Mouse (Mus musculus) spleen, embryonic (tissue): ENCODE measurements around the gene Arl9.
"Not testable (repeated sequence)": the region's sequence is repeated elsewhere in the genome, so short reads cannot be mapped to it uniquely, and the experiment has no call there.

Source experiments
- CTCF ChIA-PET: fragments of 350-600 bp; sonication (Branson Sonifier 250); formaldehyde crosslinking; loops from one replicate; lab custom pipeline; 2022; lab: Charles Lee

Arl9 gene

DNA sequence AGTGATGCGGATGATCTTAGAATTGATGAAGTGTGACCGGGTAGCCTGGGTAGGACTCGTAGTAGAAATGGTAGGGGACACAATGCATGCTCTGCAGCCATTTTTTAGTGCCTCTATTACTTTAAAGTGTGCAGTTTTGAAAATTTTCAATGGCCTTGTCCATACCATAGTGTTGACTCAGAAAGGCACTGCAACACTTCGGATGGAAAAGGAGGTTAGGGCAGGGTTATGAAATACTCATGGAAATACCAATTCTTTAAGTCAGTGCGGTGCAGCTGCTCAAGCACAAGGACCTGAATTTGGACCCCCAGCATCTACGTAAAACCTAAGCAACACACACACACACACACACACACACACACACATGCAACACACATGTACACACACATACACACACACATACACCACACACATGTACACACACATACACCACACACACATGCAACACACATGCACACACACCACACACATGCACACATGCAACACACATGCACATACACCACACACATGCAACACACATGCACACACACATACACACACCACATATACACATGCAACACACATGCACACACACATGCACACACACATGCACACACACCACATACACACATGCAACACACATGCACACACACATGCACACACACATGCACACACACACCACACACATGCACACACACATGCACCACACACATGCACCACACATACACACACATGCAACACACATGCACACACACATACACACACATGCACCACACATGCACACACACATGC is at the start of gene Arl9:
Gene Arl9, plus strand, starts transcription at position 5 of the 771 bp plus-strand sequence.
- CTCF ChIA-PET, result no interaction called here

DNA sequence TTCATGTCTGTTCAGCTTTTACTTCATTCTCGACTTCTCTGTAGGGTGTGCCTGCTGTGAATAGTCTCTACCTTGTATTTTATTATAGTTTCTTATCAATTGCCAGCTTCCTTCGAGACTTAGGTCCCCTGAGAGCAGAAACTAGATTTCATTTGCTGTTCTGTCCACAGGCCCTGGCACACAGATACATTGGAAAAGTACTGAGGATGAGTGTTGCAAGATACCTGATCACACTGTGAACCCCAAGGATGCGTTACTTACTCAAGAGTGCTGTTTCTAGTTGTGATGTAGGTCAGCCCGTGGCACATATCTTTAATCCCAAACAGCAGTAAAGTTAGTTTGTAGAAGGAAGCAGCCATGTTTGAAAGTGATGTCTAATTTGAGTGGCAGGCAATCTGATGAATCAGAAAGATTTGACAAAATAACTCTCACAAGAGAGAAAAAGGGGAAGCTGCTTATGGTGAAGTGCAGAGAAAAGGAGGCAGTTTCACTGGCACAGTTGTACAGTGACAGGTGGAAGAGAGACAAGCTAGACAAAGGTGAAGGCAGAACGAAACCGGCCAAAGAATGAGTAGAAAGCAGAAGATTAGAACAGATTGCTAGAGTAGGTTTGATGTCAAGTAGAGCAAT is 49.5 kb upstream of the Arl9 start:
- CTCF ChIA-PET, result interaction anchor here (0.5 to 1.2 kb wide), 2 partner anchors 17 to 19 kb away, joined by 3 read pairs; no protein-coding TSS in a partner anchor

DNA sequence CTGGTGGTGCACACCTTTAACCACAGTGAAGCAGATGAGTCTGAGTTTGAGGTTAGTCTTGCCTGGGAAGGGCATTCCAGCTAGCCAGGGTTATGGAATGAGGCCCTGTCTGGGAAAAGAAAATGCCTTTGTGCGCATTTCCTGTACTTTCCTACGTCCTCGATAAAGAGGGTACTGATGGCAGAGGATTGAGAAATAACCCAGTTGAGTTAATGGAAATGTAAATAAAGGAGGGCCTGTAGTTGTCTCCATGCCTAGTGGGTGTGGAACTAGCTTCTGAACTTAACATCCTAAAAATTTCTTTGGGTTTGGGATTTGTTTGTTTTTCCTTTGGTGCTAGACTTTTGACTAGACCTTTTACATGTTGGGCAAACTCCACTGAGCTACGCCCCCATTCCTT is 48.4 kb upstream of the Arl9 start:
- CTCF ChIA-PET, result interaction anchor here (1.2 kb wide), 1 partner anchor 18 kb away, joined by 3 read pairs; no protein-coding TSS in a partner anchor

DNA sequence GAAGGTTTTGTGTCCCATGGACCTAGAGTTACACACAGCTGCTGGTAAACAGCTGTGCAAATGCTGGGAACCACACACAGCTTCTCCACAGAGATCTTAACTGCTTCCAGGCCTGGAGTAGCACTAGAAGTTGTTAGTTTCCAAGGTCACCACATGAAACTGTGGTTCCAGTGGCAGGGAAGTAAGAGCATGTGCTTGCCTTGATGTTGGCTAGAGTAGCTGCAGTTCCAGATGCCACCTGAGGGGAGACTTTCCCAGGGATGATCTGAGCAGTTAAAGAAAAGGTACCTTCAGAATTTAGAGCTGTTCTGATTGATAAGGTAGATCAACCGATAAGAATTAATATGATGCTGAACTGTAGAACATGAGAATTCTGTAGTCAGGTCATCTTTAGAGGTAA is 45.9 kb upstream of the Arl9 start:
- CTCF ChIA-PET, result no interaction called here

DNA sequence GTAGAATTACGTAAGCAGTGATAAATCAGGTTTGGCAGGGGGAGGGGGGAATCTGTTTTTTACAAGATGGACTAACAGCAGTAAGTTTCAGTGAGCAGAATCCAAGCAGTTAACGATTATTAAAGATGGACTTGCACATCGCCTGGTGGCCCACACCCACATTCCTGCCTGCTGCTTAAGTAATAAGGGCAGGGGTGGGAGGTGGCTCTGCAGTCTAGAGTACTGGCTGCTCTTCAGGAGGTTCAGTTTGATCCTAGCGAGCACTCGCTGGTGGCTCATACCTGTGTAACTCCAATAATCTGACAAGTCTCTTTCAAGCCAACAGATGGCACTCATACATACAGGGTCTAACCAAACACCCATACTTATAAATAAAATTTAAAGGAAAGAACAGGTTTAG is 44.3 kb upstream of the Arl9 start:
- CTCF ChIA-PET, result no interaction called here

DNA sequence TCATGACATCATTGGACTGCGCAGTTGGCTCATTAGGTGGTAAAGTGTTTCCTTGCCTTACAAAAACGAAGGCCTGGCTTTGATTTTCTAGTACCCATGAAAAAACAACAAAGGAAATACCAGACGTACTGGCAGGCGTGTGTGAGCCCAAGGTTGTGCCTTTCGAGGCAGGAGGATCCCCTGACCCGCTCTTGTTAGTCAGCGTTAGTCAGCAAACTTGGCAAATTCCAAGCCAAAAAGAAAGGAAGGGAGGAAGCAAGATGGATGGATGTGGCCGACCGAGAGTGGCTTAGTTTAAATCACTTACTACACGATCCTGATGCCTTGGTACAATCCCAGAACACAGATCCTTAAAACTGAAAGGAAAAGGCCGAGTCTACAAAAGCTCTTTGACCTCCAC is 41.3 kb upstream of the Arl9 start:
- CTCF ChIA-PET, result interaction anchor here (0.6 kb wide), 1 partner anchor 14 kb away, joined by 3 read pairs; no protein-coding TSS in a partner anchor

DNA sequence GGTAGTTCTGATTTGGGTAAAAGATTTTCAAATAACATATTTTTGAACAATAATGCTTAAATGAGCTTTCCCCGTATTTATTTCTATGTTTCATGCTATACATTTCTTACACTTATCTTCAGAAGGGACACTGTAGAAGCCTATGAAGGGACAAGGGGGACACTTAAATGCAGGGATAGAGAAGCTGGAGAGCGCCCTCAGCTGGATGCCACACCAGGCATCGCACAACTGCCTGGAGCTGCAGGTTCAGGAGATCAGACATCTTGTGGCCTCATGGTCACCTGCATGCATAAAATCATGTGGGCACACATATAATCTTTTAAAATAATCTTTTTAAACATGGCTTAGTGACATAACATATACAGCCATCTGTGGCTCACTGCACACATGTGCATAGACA is 39.2 kb upstream of the Arl9 start:
- CTCF ChIA-PET, result interaction anchor here (0.7 kb wide), 1 partner anchor 216 kb away, joined by 8 read pairs; no protein-coding TSS in a partner anchor

DNA sequence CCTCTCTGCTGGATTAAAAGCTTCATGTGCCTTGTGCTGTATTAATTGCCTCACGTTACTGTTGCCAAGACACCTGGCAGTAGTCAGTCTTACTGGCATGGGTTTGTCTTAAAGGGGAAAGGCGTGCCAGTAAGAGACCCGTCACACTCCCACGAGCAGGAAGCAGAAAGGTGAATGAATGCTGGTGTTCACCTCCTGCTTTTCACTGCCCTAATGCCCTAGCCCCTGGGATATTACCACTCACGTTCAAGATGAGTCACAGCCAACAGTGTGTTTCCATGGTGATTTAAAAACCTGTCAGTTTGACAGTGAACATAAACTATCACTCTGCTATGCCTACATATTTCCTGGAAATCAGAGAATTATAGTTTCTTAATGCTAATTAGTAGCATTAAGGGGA is 34.6 kb upstream of the Arl9 start:
- CTCF ChIA-PET, result no interaction called here

DNA sequence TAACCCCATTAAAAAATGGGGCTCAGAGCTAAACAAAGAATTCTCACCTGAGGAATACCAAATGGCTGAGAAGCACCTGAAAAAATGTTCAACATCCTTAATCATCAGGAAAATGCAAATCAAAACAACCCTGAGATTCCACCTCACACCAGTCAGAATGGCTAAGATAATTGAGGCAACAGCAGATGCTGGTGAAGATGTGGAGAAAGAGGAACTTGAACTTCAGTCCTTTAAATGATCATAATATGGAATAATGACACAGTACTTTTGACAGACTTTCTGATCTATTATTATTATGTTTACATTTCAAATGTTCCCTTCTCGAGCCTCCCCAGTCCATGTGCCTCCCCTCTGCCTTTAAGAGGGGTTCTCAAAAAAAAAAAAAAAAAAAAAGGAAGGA is 32.7 kb upstream of the Arl9 start:
- CTCF ChIA-PET, result not testable (repeated sequence)

DNA sequence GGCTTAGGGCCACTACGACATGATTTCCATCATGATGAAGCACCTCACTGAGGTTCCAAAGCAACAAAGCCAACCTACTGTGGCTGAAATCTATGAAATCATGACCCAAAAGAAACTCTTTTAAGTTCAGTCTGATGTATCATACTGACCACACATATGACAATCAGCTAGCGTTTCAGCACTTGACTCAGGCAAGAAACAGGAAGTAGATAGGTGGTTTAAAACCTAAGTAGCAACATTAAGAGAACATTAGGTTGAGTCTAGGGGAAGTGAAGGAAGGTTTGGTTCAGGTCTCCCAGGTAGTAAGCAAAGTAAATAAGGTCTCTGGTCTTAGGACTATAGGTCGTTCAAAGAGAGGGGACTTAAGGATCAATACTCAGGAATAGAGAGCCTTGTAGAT is 30.4 kb upstream of the Arl9 start:
- CTCF ChIA-PET, result interaction anchor here (0.9 kb wide), 1 partner anchor 19 kb away, joined by 3 read pairs; no protein-coding TSS in a partner anchor

DNA sequence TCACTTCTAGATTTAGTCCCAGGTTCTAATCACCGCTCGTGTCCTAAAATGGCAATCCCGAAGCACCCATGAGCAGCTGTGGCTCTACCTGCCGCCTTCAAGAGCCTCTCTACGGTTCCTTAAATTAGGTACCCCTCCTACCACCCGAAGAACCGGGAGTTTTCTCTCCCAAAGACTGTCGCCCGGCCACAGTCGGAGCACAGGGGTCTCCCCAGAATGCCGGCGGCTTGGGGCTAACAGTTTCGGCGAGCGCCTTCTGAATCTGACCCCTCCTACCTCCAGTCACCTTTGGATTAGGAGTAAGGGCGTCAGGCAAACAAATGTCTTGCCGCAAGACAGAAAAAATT is 29.7 kb upstream of the Arl9 start:
- CTCF ChIA-PET, result no interaction called here

DNA sequence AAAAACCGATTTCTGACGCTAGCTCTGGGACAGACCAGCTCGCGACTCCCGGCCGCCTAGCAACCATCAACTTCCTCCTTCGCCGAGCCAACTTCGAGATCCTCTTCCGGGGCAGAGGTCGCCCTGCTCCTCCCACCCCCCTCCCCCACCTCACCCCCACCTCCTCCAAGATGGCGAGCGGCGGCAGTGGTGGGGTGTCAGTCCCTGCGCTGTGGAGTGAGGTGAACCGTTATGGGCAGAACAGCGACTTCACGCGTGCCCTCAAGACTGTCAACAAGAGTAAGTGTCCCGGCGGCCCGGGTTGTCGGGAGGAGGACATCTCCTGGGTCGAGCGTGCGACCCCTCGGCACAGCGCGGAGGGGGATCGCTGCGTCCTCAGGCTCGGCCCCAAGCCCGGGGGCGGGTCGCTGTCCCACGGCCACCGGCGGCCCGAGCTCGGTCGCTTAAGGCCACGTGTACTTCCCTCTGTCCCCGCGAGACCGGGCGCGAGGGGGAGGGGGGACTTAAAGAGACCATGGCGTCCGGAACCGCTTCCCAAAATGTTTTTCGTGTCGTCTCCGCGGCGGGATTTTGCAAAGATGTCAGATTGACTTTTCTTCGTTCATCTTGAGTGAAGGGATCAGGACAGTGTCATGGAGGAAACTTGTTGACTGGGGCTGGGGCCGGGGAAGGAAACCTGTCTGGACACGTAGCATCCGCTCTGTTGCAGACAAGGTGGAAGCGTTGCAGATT is 29.1 kb upstream of the Arl9 start, which contains the start of gene Srp72:
Gene Srp72, plus strand, starts transcription at position 130 of the 732 bp plus-strand sequence.
- CTCF ChIA-PET, result no interaction called here

DNA sequence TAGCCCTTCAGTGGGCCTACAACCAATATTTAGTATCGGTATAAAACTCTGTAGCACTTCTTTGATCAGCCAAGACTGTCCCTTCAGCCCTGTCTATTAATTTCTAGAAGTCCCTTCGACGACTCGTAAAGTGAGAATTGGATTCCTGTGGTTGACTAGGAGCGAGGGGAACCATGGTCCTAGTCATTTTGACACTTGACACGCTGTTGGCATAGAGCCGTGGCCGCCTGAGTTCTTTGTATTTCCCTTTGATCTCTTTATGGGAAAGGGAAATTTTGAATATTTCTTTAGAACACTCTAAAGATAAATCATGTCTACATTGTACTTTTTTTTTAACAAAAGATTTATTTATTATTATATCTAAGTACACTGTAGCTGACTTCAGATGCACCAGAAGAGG is 28.1 kb upstream of the Arl9 start:
- CTCF ChIA-PET, result no interaction called here

DNA sequence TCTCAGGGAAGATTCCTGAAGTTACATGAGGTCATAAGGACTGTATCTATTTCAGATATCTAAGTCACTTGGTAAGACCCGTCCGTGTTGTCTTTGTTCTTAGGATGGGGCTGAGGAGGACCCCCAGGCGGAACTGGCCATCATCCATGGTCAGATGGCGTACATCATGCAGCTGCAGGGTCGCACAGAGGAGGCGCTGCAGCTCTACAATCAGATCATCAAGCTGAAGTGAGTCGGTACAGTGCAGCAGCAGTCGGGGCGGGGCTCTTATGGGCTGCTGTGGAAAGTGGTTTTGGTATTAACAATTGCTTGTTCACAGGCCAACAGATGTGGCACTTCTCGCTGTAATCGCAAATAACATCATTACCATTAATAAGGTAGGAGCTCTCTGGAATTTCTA is 19.8 kb upstream of the Arl9 start:
- CTCF ChIA-PET, result no interaction called here

DNA sequence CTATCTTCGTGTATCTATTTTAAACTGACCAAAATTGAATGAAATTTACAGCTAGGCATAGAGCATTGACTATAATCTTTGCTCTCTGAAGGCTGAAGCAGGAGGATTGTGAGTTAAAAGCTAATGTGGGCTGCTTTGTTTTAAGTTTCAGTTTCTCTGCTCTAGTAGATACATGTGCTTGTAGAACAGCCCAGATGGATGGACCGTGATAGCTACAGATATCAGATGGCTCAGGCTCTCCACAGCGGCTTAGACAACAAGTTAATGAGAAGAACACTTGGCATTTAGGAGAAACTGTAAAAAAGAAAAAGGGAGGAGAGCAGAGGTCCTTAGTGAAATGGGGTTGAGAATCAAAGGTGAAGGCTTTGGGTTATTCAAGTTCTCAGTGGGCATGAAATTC is 13.1 kb upstream of the Arl9 start:
- CTCF ChIA-PET, result no interaction called here

DNA sequence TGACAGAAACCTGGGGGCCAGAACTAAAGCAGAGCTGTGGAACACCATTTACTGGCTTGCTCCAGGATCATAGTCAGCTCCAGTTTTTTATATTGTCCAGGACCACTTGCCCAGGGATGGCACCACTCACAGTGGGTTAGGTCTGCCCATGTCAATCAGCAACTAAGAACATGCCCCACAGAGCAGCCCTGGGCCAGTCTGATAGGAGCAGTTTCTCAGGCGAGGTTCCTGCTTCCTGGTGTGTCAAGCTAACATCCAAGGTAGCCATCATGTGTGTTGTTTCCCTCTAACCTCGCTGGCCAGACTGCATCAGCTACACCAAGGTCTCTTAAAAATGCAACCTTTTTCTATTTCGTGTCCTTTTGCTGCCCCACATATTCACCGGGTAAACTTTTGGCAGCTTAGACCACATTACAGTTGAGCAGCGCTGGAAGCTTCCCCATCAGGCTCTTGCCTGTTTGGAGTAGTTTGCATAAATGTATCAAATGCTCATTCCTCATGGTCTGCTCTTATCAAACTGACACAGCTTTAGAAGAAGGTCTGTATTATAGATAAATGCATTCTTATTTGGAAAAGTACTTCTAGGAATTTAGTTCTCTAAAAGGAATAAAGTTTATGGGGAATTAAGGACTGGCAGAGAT is 10.6 kb upstream of the Arl9 start:
- CTCF ChIA-PET, result interaction anchor here (1.0 kb wide), 1 partner anchor 66 kb away, joined by 3 read pairs; no protein-coding TSS in a partner anchor

DNA sequence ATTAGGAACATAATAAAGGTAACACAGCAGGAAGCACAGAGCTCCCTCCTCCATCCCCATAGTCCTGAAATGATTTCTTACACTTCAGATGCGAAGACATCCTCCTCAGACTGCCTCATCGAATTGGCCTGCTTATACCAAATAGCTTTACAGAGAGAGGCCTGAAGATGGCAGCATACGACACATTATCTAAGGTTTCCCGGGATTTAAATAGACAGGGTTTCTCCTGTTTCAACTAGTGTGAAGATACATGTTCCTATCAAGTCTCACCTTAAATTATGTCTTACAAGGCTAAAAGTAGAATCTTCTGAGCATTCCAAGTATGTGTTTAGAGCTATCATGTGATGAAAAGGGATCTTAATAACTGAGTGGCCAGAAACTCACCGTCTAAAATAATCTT is 5.4 kb upstream of the Arl9 start:
- CTCF ChIA-PET, result no interaction called here

DNA sequence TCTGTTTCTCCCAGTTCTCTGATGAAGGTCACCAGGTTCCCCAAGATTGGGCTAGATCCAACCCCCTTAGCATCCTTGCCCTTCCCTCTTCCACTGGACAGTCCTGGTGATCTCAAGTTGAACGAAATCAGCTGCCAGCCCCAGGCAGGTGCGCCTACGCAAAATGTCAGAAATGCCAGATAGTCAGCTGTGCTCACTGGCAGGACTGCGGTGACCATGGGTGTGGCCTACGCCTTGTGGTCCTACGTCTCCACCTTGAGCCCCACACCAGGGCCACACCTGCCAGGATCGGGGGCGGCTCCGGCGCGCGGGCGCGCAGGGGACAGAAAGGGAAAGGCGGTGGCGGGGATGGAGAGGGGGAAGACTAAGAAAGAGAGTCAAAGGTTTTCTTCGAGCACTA is 2.7 kb upstream of the Arl9 start:
- CTCF ChIA-PET, result no interaction called here

DNA sequence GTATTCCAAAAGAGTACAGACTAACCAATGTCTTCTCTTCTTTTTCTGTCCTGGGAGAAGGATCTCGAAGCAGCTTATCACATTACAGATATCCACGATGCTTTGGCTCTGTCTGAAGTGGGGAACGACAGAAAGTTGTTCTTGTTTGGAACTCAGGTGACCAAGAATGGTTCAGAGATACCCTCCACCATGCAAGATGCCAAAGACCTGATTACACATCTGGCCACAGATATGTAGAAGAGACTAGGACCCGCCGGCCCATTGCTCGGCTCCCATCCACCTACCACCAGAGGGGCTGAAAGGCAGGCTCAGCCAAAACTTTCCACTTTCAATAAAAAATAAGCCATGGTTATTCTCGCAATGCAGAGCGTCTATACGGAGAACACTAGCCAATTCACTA is 6.5 kb downstream of the Arl9 start:
- CTCF ChIA-PET, result no interaction called here

DNA sequence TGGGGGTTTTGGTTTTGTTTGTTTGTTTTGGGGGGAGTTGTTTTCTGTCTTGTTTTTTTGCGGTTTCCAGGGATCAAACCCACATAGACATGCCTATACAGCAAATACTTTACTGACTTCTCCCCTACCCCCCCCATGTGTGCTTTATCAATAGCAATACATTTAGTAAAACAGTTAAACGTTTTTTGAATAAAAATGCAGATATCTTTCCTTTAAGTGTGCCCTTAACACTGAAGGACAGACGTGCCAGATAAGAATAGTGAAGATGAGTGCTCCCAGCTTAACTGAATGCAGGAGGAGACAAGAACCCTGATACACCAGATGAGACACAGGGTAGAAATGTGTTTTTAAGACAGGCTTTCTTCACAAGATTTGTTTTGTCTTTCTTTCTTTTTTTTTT is 7.2 kb downstream of the Arl9 start:
- CTCF ChIA-PET, result no interaction called here

DNA sequence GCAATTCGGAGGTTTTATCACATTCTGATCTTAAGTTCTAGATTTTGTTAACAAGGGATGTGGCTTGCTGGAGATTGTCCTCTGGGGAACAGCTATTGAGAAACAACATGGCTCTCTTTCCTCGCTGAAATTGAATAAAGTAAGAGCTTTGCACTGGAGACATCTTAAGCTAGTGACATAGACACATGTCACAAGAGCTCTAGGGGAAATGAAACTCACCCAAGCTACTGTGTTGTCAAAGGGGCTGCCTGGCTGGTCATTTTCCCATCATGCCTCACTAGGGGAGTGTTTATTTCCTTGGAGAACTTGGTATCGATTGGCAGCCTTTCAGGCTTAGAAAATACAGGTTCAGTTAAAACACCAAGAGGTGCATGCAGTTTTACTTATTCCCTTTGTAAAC is 9.3 kb downstream of the Arl9 start:
- CTCF ChIA-PET, result interaction anchor here (0.6 kb wide), 1 partner anchor 27 kb away, joined by 10 read pairs; no protein-coding TSS in a partner anchor
